Mouse (Mus musculus) lung, adult 2 months (tissue): ENCODE data around the gene Pzp.

Experiments
- CTCF ChIP-seq: fragments of 200-500 bp; IDR thresholded peaks from 2 replicates; pipeline ENCODE4 v1.5.1; 2011; ENCODE audit warnings: mild to moderate bottlenecking, low read length, control low read depth; ENCODE audit not compliant: insufficient read depth
- POLR2A ChIP-seq: fragments of 200-500 bp; IDR thresholded peaks from 2 replicates; pipeline ENCODE4 v1.6.1; 2011; ENCODE audit warnings: low read depth, mild to moderate bottlenecking, control low read depth, low read length, borderline replicate concordance; ENCODE audit errors: extremely low read depth

DNA sequence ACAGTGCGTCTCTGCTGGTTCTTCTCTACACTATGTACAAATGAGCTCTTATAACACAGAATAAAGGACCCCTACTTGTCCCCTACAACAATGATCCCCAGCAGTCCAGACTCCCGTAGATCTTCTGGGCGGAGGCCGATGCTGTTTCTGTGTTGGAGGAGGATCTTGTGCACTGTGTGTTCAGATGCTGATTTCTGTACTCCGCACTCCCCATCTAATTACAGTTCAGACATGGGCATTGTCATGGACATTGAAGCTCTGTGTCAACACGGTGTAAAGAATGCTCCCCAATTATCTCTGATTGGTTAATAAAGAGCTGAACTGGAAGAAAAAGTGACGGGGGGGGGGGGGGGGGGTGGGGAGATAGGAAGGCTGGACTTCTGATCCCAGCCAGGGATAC is 60.5 kb downstream of the Pzp start:
- no peak for TF ChIP-seq POLR2A
- TF ChIP-seq CTCF, result no peak
